Mouse (Mus musculus): Measurements from ENCODE around the gene Plaur. TPM values are rescaled to one million over a fixed set of nuclear protein-coding genes. Genes with fewer than 3 reads are reported as not detected.

Gene Plaur
- total RNA-seq, 2 experiments from 2014 or later, result 2.0 to 3.0 TPM

DNA sequence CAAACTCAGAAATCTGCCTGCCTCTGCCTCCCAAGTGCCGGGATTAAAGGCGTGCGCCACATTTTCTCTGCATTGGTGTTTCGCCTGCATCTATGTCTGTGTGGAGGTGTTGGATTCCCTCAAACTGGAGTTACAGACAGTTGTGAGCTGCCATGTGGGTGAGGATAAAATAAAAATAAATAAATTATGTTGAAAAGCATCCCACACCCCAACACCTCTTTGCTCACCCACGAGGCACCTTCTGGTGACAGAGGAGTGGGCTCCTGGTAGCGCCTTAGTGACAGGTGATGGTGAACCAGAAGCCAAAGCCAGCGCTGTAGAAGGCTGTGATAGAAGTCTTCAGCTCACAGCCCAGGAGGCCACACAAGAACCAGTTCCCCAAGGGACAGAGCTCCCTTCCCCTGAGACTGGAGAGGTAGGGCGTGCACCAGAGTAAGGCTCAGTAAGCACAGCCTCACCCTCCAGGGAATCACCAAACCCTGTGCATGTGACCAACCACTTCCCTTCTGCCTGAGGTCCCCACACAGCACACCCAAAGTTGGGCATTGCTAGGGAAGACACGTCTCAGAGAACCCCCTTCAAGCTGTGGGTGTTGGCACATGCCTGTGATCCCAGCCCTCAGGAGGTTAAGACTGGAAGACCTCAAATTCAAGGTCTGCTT, 16.9 kb upstream of the Plaur start:
- DNase-seq, result no peak

DNA sequence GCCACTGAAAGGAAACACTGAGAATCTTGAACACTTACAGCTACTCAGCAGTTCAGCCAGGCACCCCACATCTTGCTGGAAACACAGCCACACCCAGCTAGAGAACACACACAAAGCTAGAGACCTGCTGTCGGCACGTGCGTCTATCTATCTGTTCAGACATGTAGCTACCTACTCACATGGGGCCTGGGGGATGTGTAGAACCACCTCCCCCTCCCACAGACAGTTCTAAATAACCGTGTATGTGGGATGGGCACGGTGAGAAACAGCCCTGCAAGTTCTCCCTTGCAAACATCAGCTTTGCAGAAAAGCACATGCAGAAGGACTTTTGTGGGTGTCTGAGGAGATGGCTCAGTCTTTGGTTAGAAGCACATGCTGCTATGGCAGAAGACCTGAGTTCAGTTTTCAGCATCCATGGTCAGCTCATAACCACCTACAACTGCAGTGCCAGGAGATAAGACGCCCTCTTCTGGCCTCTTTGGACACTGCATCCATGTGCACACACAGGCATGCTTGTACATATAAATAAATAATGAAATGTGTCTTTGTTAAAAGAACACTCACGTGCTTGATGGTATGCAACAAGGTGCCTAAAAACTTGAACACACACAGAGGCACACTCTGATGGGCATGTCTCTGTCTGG, 15.5 kb upstream of the Plaur start:
- DNase-seq, result no peak

DNA sequence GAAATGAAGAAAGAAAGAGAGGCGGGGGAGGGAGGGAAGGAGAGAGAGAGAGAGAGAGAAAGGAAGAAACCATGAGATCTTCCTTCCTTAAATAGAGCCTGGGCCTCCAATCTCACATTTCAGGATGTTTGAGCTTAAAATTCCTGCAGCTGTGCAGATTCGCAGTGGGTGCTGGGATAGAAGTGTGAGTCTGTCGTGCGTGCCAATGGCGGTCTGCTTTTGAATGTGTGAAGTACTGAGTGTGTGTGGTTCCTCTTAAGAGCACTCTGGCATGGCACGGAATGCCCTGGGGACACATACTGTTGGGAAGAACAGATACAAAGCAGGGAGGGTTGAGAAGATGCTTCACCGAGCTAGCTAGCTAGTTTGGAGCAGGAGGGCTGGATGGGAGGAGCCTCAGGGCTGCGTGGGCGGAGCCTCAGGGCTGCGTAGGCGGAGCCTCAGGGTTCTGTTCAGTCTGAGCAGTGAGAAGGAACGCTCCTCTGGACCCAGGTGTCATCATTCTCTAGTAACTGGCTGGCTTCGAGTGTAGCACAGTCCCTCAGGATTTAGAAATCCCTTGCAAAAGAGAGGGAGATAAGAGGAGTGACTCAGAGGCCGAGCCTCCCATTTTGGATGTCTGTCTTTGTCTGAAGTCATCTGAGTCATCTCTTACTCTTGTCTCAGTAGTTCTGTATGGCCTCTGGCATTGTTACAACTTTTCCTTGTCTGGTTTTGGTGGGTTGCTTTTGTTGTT, 13.3 kb upstream of the Plaur start:
- no peak for DNase-seq

DNA sequence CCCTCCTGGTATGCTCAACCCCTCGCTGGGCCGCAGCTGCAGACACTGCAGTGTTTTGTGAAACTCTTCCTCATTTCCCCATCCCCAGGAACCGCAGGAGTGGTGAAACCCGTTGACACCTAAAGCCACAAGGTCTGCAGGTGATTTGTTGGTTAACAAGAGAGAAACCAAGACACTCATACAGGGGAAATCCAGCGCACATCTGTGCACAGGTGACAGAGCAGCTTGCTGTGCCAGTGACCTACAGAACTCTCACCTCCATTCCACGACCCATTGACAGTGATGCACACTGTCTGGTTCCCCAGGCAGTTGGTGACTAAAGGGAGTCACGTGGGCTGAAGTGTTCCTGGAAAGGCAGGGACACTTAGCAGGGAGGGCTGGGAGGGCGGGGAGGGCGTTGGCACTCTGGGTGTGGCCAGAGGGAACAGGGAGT, 11.7 kb upstream of the Plaur start:
- no peak for DNase-seq

DNA sequence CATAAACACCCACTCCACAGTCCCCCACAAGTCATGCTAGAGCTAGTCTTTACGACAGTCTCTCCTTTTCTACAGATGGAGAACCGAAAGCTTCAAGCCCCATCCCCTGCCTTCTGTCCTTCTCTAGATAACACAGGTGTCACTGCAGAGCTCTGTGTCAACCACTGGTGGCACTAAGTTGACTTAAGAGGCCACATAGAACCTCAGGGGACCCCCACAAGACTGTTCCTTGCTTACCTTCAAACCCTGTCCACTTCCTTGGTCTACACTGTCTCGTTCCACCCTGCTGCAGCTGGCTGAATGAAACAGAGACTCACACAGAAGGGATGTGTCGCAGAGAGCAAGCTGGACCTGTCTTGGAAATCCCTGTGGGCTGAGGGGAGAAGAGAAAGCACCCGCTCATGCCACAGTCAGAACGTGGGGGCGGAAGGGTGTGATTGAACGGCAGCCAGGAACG, 10.4 kb upstream of the Plaur start, which contains the start of gene Irgc1:
Gene Irgc1 (minus strand): TSS at position 443 of the 457 bp plus-strand sequence.
- DNase-seq, result no peak

DNA sequence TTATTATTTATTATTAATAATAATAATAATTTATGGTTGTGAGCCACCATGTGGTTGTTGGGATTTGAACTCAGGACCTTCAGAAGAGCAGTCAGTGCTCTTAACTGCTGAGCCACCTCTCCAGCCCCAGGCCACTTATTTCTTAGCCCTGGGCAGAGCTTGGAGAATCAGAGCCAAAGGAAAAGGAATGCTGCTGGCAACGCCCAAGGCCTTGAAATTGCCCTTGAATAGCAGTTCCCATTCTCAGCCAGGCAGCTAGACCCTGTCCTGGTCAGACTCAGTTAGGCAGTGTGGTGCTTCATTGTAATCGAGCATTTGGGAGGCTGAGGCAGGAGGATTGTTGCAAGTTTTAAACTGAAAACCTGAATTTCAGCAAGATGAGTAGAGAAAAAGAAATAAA, 8.1 kb upstream of the Plaur start:
- no peak for DNase-seq

DNA sequence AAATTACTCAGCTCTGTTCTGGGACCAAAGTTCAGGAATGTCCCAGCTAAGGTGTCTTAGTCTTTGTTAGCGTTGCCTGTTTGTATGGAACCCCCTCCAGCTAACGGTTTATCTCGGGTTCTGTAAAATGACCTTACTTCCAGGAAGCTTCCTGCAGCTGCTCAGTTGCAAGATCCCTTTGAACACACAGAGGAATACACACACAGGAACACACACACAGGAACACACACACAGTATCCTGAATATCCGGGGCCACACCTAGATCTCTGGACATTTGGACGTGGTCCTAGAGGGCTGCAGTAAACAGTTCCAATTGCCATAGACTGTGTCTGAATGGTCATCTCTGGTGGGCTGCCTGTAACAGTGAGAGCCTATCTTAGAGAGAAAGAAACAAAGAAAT, 6.6 kb upstream of the Plaur start:
- no peak for DNase-seq

DNA sequence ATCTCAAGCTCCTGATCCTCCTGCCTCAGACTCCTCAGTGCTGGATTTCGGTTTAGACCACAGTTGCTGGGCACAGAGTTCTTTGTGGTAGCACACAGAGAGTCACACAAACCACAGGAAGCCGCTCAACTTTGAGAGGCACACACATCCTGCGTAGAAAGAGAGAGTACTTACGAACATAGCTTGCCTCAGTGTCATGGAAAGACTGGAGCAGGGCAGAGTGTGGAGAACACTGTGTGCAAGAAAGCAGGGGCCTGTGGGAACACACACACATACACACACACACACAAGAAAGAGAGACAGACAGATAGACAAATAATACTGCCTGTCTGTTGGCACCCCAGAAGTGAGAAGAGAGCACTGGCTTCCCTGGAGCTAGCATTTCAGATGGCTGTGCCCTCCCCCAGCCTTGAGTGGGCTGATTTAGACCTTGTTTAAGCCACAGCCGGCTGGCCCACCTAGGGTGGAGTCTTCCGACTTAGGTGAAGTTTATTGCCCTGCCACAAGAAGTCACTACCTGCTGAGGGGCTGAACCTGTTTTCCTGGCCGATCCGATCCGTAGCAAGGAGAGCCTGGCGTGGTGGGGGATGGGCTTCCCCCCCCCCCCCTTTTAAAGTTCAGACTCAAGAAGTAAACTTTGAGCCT, 4.4 kb upstream of the Plaur start:
- no peak for DNase-seq

DNA sequence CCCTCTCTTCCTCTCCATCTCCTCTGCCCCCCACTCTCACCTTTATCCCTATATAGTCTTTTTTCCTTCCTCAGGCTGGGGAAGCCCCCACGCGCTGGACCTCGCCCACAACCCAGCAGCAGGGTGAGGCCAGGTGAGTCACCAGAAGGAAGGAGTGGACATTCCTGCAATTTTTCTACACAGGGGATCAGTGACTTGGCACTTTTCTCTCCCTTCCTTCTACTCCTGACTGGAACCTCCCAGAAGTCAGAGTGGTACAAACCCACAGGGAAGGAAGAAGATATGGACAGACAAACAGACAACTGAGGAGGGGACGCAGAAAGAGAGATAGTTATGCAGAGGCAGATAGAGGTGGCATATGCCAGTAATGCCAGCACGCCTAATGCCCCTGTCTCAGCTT, 2.8 kb upstream of the Plaur start:
- DNase-seq, result no peak

DNA sequence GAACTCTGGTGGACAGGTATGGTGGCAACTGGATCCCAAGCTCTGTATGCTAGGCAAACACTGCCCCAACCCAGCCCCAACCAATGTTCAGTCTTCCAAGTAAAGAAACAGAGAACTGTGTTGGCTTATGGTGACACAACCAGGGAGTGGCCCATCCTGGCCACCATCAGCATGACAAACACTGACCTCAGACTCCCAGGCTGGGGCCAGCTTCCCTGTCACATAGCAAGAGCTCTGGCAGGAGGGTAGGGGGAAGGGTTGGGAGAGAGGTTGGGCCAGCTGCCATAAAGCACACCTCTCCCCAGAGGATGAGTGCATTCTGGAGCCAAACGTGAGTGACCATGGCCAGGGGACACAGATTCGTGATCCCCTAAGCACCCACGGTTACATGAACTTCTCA, 2.4 kb upstream of the Plaur start:
- peak; percentile 21 for DNase-seq

DNA sequence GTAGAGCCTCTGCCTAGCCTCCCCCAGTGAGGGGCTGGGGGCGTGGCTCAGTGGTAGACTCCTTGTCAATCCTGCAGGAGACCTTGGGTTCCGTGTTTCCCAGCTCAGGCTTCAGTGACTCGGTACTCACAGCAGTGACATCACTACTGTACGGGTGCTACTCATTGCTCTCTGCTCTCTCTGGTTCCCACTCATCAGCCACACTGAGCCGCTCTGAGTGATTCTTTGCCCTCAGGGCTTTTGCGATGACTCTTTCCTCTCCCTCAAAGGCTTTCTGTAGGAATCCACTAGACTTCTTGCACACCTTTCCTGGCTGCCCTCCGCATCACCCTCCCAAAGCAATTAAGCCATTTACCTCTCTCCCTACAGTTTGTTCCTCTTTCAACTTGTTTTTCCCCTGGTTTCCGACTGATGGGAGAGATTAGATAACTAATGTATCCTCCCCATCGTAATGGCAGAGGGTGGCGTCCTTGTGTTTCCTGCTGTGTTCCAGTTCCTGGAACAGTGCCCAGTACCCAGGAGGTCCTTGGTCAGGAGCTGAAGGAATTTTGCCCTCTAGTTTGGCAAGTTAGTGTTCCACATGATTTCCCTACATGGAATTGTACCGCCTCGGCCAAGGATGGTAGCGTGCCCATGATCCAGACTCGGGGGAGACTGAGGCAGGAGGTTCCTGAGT, 770 bp upstream of the Plaur start:
- DNase-seq, result no peak

DNA sequence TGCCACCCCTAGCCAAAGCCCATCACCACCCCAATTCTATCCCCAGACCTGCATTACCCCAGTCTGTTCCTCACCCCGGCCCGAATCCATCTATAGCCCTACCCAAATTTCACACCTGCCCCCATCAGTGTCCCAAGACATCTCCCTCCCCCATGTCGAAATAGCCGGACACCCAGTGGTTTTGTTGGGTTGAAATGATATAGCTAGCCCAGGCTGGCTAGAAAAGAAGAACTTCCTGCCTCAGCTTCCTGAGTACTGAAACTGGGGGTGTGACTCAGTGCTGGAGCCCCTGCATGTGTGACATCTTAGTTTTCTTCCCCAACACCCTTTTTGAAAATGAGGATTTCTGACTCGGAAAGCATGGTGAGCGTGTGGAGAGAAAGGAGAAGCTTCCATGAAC, 4.6 kb downstream of the Plaur start:
- no peak for DNase-seq

DNA sequence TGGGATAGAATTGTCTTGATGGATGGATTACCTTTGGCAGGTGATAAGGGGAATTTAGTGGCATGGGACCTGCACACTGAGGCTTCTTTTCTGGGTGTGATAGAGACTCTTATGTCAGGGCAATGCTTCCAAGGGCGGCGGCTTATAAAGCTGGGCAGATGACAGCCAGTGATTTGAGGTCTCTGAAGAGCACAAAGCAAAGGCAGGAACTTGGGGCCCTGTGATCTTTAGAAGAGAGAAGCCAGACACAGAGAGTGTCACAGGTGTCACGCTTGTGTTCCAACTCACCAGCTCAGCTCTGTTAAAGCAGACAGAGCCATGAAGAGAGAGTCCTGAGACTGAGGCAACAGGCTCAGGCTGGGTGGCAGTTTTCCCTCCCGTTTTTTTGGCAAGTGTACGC, 5.6 kb downstream of the Plaur start:
- no peak for DNase-seq

DNA sequence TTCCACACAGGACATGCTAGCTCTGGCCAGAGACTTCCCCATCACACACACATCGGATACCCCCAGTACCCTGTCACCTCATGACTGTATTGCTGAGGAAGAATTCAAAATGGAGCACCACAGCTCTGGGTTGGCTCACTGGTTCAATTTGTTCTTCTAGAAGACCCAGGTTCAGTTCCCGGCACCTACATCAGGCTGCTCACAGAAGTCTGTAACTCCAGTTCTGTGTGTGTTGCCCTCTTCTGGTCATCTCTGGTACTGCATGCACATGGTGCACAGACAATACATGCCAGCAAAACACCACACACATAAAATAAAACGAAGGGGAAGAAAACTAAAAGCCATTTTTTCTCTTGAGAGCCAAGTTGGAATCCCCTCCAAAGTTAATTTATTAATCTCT, 6.8 kb downstream of the Plaur start:
- DNase-seq, result peak; percentile 18

DNA sequence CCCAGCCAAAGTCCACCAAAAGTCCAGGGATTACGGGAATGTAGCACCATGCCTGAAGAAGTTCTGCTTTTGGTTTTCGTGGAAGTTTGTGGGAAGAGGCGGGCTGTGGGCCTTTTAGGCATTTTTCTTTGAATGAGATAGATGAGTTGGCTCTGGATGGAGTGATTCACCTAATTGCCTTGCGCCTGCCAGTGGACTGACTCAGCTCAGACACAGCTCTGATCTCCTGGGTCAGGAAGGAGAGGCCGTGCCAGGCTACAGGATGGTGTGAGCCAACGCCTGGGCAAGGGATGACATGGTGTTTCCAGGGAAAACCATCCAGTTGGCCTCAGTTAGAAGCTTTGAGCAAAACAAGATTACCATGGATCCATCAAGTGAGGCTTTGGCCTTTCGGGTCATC, 8.1 kb downstream of the Plaur start:
- peak; percentile 19 for DNase-seq

DNA sequence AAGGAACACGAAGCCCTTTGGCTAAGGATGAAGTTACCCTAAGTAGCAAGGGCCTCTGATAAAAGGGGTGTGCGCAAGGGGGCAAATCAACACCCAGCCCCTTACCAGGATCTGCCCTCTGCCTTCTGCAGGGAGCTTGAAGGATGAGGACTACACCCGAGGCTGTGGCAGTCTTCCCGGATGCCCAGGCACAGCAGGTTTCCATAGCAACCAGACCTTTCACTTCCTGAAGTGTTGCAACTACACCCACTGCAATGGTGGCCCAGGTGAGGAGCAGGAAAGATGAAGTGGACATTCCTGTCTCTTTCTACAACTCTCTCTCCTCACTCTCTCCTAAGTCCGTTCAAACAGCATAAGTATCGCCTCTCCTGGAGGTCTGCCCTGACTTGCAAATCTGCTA, 10.2 kb downstream of the Plaur start:
- no peak for DNase-seq

DNA sequence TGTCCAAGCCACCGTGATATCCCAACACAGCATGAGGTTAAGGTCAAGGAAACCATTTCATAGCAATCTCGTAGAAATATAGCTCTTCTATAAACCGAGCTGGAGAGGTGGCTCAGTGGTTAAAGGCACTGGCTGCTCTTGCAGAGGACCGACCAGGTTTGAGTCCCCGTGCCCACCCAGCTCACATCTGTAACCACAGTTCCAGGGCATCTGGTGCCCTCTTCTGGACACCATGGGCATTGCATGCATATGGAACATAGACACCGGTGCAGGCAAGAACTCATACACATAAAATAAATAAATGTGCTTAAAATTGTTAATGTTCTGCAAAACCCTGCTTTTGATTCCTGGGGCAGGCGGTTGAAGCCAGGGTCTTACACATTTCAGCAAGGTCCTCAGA, 10.7 kb downstream of the Plaur start:
- DNase-seq, result peak; percentile 23

DNA sequence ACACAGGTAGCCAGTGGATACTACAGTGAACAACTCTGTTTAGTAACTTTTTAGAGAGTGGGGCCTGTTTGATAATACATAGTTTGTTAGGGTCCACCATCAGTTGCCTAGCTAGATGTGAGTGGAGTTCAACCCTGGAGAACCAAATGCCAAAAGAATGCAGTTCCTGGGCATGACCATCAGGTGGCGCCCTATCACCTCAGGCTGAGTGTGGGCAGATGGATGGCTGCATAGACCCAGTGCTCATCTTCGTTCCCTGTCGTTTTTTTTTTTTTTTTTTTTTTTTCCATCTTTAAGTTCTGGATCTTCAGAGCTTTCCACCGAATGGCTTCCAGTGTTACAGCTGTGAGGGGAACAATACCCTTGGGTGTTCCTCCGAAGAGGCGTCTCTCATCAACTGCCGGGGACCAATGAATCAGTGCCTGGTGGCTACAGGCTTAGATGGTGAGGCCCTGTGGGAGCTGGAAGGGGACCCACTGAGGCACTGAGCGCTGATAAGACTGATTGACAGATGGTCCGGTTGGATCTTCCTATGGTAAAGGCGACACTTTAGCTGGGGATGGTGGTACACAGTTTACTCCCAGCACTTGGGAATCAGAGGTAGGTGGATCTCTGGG, 11.7 kb downstream of the Plaur start:
- peak; percentile 70 for DNase-seq

DNA sequence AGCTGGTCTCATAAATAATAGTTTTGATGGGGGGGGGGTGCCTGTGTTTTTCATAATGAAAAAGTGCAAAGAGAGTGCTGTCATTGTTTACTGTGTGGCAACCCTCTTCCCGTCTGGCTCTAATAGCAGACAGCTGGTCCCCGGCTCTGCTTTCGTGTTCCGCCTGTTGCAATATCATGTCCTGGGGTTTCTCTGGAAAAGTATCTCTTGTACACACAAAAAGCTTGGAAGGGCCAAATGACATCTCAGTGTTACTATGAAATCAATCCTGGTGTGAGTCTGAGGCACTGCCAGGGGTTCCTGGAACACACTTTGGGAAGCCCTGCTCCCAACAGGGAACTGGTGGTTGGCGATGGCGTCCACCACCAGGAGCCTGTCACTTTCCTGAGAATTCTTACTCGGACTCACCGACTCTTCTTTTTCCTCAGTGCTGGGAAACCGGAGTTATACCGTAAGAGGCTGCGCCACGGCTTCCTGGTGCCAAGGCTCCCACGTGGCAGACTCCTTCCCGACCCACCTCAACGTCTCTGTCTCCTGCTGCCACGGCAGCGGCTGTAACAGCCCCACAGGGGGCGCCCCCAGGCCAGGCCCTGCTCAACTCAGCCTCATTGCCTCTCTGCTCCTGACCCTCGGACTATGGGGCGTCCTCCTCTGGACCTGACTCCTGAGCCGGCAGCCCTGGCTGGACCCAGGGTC, 12.7 kb downstream of the Plaur start:
- DNase-seq, result peak; percentile 48

DNA sequence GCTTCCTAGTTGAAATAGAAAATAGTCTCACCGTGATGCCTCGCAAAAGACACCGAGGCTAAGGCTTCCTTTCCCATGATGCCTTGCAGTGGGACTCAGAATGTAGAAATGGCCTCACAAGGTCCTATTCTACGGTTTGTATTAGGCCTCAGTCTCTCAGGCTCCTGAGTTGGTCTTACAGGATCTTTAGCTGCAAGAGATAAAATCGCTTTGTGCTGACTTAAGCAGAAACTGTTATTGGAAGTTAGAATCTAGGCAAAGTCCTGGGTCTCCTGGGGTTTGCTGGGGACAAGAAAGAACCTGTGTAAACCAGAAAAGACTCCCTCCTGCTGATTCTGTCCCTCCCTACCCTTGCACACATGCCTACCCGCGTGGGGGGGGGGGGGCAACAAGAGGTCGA, 14.1 kb downstream of the Plaur start:
- DNase-seq, result no peak

DNA sequence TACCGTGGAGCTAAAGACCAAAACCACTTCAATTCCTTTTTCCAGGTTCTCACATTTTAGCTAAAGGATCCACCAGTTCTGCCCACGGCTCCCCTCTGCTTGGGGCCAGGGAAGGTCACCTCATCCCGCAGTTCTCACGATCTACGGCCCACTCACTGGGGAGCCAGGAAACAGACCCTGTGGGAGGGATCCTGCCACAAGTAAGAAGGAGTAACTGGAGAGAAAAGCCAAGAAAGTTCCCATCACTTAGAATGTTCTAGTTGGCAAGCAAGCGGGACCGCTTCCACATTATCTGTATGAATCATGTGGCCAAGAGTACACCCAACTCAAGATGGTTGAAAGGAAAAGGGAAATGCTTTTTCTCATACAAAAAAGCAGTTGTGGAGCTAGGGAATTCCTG, 14.6 kb downstream of the Plaur start:
- no peak for DNase-seq

Data from gastrocnemius, postnatal 10 days (tissue).